In the genomic region with DNA sequence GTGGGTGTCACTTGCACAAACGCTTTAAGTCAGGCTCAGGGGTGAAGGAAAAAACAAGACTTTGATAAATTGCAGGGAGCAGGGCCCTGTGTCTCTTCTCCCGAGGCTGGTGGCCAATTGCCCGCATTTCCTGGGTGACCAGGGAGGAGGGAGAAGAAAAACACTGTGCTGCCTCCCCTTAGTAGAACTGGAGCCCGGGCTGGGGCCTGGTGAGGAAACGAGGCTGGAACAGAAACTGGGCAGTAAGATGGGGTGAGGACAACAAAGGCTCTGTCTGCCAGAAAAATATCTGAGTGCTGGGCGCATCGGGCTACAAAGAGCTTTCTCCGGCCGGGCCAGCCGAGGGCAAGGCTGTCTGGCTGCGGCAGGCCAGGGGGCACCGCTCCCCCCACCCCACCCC, we compare ENCODE assay signal across 8 mouse cellular contexts. TPM values are rescaled to one million over a fixed set of nuclear protein-coding genes. Genes with fewer than 3 reads are reported as not detected.
DNase-seq lines count a peak whose midpoint lies in the region; ATAC-seq lines count a peak whose summit lies in the region.

No protein-coding gene starts in this region.

- no peaks in the 10 kb centered on the region for H3K36me3 ChIP-seq in forebrain, embryonic 16.5 days (ENCODE audit: control insufficient read depth, insufficient read depth)
- no peaks in the 10 kb centered on the region for H3K36me3 ChIP-seq in hindbrain, embryonic 15.5 days
- no peaks in the 10 kb centered on the region for H3K36me3 ChIP-seq in lung, embryonic 15.5 days

- DNase-seq in retina, postnatal 7 days (ENCODE audit: low read depth, low spot score) = peak; percentile 24
- no peak for DNase-seq in retina, postnatal 1 day
- peak; percentile 56 for DNase-seq in adrenal gland, postnatal 25 days
- peak; percentile 58 for DNase-seq in ovary, postnatal 14 days (ENCODE audit: low spot score)

- H3K27me3 ChIP-seq in forebrain, embryonic 16.5 days (replicated peaks; ENCODE audit: control insufficient read depth, insufficient read depth, low read length) = no peaks in the 10 kb centered on the region
- no peaks in the 10 kb centered on the region for H3K27me3 ChIP-seq in hindbrain, embryonic 15.5 days
- no peaks in the 10 kb centered on the region for H3K27me3 ChIP-seq in lung, embryonic 15.5 days

- ATAC-seq in forebrain, embryonic 16.5 days = peak; percentile 61
- peak; percentile 67 for ATAC-seq in hindbrain, embryonic 15.5 days (ENCODE audit: low FRiP score, low read depth)
- ATAC-seq in lung, embryonic 15.5 days (ENCODE audit: borderline replicate concordance, extremely low read depth, low FRiP score, low TSS enrichment) = peak; percentile 72
- ATAC-seq in megakaryocyte-erythroid progenitor cell, adult 5-6 weeks (replicated peaks; ENCODE audit: low FRiP score, low TSS enrichment, poor library complexity, severe bottlenecking) = no peak

- peaks cover 22% of the 10 kb centered on the region for H3K4me1 ChIP-seq in forebrain, embryonic 16.5 days (replicated peaks; ENCODE audit: control insufficient read depth, insufficient read depth, low read length)
- peaks cover 28% of the 10 kb centered on the region for H3K4me1 ChIP-seq in hindbrain, embryonic 15.5 days (replicated peaks)
- H3K4me1 ChIP-seq in lung, embryonic 15.5 days = peaks cover 49% of the 10 kb centered on the region

- H3K4me2 ChIP-seq in forebrain, embryonic 16.5 days (ENCODE audit: low read length) = peak overlapping the region; percentile 77
- H3K4me2 ChIP-seq in hindbrain, embryonic 15.5 days = peak overlapping the region; percentile 77
- peak overlapping the region; percentile 87 for H3K4me2 ChIP-seq in lung, embryonic 15.5 days

- H3K9me3 ChIP-seq in forebrain, embryonic 16.5 days (ENCODE audit: control insufficient read depth, low read length) = no peaks in the 10 kb centered on the region
- H3K9me3 ChIP-seq in hindbrain, embryonic 15.5 days = no peaks in the 10 kb centered on the region
- H3K9me3 ChIP-seq in lung, embryonic 15.5 days = no peaks in the 10 kb centered on the region

- WGBS in forebrain, embryonic 16.5 days = under 1% methylated on average over 12 of the region's 12 CpGs
- WGBS in hindbrain, embryonic 15.5 days = under 1% methylated on average over 12 of the region's 12 CpGs
- under 1% methylated on average over 7 of the region's 12 CpGs for whole genome bisulfite sequencing in lung, embryonic 15.5 days

- peak overlapping the region; percentile 74 for H3K9ac ChIP-seq in forebrain, embryonic 16.5 days (replicated peaks; ENCODE audit: low read depth, low read length)
- H3K9ac ChIP-seq in hindbrain, embryonic 15.5 days = peak overlapping the region; percentile 29
- H3K9ac ChIP-seq in lung, embryonic 15.5 days = peak overlapping the region; percentile 50

- peak overlapping the region; percentile 98 for H3K27ac ChIP-seq in forebrain, embryonic 16.5 days (ENCODE audit: low read length)
- peak overlapping the region; percentile 94 for H3K27ac ChIP-seq in hindbrain, embryonic 15.5 days (replicated peaks)
- peak overlapping the region; percentile 99 for H3K27ac ChIP-seq in lung, embryonic 15.5 days

- H3K4me3 ChIP-seq in forebrain, embryonic 16.5 days (replicated peaks; ENCODE audit: low read length) = peak overlapping the region; percentile 47
- peak overlapping the region; percentile 43 for H3K4me3 ChIP-seq in hindbrain, embryonic 15.5 days
- peak overlapping the region; percentile 49 for H3K4me3 ChIP-seq in lung, embryonic 15.5 days

RNA-seq across cellular contexts. Expression of a gene that starts 7.9 kb away (rescaled TPM):
- total RNA-seq in adrenal gland, postnatal 25 days (2021) = not detected in 2 replicates
- not detected in 2 replicates for polyA plus RNA-seq in forebrain, embryonic 16.5 days (2015; fragmentation: Nextera tagmentation; extraction: Ambion mirVana)
- not detected in 2 replicates for polyA plus RNA-seq in hindbrain, embryonic 15.5 days (2015; fragmentation: Nextera tagmentation; extraction: Ambion mirVana)
- polyA plus RNA-seq in lung, embryonic 15.5 days (2015; fragmentation: Nextera tagmentation; extraction: Ambion mirVana) = not detected in 2 replicates
- not detected in 2 replicates for total RNA-seq in megakaryocyte-erythroid progenitor cell, adult 5-6 weeks (2014; fragmentation: Nextera tagmentation)
- total RNA-seq in megakaryocyte-erythroid progenitor cell, adult 5-6 weeks (2017) = not detected in 2 replicates

RNA-seq across cellular contexts. Expression of a gene that starts 8.0 kb away (rescaled TPM):
- total RNA-seq in adrenal gland, postnatal 25 days (2021) = not detected in 2 replicates
- polyA plus RNA-seq in forebrain, embryonic 16.5 days (2015; fragmentation: Nextera tagmentation; extraction: Ambion mirVana) = not detected in 2 replicates
- 0.19 and 0.25 TPM in 2 replicates for polyA plus RNA-seq in hindbrain, embryonic 15.5 days (2015; fragmentation: Nextera tagmentation; extraction: Ambion mirVana)
- polyA plus RNA-seq in lung, embryonic 15.5 days (2015; fragmentation: Nextera tagmentation; extraction: Ambion mirVana) = 0.17 TPM in 1 of 2 replicates, not detected in the other
- total RNA-seq in megakaryocyte-erythroid progenitor cell, adult 5-6 weeks (2014; fragmentation: Nextera tagmentation) = not detected in 2 replicates
- not detected in 2 replicates for total RNA-seq in megakaryocyte-erythroid progenitor cell, adult 5-6 weeks (2017)
